Mouse (Mus musculus) 3T3-L1 (cell line): ENCODE measurements at regions not wholly inside any gene's neighbourhood (a gene's known extent, or its start where the extent isn't known, plus 50 kb on each side); places are given as distances from the start of the nearest gene placed in this dataset.

Source experiments
- DNase-seq: peaks from one replicate; pipeline ENCODE4 v3.0.0-alpha.2; 2015; ENCODE audit warnings: low read depth, low spot score

- DNase-seq = peak; percentile 88
These were observed 313.3 kb downstream of the Qdpr start for GRCm38 (mm10) chr5:45136696-45137095.

- DNase-seq = peak; percentile 78
These were observed 322.1 kb downstream of the Qdpr start for GRCm38 (mm10) chr5:45127971-45128370.

GRCm38 (mm10) chr5:45121751-45122280 is 322.3 kb upstream of the Ldb2 start:
- DNase-seq = peak; percentile 69

GRCm38 (mm10) chr5:45119757-45120156 is 320.3 kb upstream of the Ldb2 start:
- DNase-seq = no peak

GRCm38 (mm10) chr5:45111246-45111645 is 311.8 kb upstream of the Ldb2 start:
- no peak for DNase-seq

GRCm38 (mm10) chr5:45110797-45111196 is 311.3 kb upstream of the Ldb2 start:
- no peak for DNase-seq

- DNase-seq = no peak
These were observed 305.8 kb upstream of the Ldb2 start for GRCm38 (mm10) chr5:45105236-45105816.

GRCm38 (mm10) chr5:45103763-45104428 is 304.4 kb upstream of the Ldb2 start:
- DNase-seq = no peak

- DNase-seq = peak; percentile 94
These were observed 303.2 kb upstream of the Ldb2 start for GRCm38 (mm10) chr5:45102661-45103060.

GRCm38 (mm10) chr5:45101777-45102176 is 302.3 kb upstream of the Ldb2 start:
- DNase-seq = no peak

- DNase-seq = no peak
These were observed 299.6 kb upstream of the Ldb2 start for GRCm38 (mm10) chr5:45099082-45099481.

GRCm38 (mm10) chr5:45097941-45098340 is 298.5 kb upstream of the Ldb2 start:
- DNase-seq = peak; percentile 58

- DNase-seq = no peak
These were observed 285.3 kb upstream of the Ldb2 start for GRCm38 (mm10) chr5:45084741-45085140.

GRCm38 (mm10) chr5:45082601-45083000 is 283.1 kb upstream of the Ldb2 start:
- DNase-seq = peak; percentile 73

GRCm38 (mm10) chr5:45076347-45076890 is 276.9 kb upstream of the Ldb2 start:
- DNase-seq = no peak

GRCm38 (mm10) chr5:45075195-45075594 is 275.7 kb upstream of the Ldb2 start:
- DNase-seq = no peak

GRCm38 (mm10) chr5:45072529-45072928 is 273.0 kb upstream of the Ldb2 start:
- DNase-seq = peak; percentile 21

GRCm38 (mm10) chr5:45065917-45066699 is 266.6 kb upstream of the Ldb2 start:
- DNase-seq = no peak

- DNase-seq = no peak
These were observed 263.1 kb upstream of the Ldb2 start for GRCm38 (mm10) chr5:45062567-45062966.

- no peak for DNase-seq
These were observed 255.9 kb upstream of the Ldb2 start for GRCm38 (mm10) chr5:45055276-45055959.

GRCm38 (mm10) chr5:45049410-45049809 is 249.9 kb upstream of the Ldb2 start:
- no peak for DNase-seq

- DNase-seq = no peak
These were observed 243.4 kb upstream of the Ldb2 start for GRCm38 (mm10) chr5:45042914-45043313.
